Mouse (Mus musculus): Measurements from ENCODE around the gene Gng12.

DNA sequence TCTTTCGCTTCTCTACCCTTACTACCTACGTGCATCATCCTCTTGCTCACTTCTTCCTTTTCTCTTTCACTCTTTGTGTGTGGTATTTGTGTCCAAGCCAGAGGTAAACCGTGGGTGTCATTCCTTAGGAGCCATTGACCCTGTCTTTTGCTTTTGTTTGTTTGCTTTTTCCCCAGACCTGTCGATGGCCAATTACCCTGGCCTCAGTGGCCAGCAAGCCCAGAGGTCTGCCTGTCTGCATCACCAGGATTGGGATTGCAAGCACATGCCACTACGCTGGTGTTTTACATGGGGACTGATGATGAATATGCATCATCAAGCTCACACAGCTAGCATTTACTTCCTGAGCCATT is 48.8 kb downstream of the Gng12 start:
- no peak for TF ChIP-seq POLR2A (IDR thresholded peaks at IDR 0.05; ENCODE audit: low read depth, low read length)
- no peak for TF ChIP-seq CTCF (IDR thresholded peaks at IDR 0.05; ENCODE audit: borderline replicate concordance, insufficient read depth, low read length)
